Mouse (Mus musculus): ENCODE data around the gene Cyp4f39. TPM values are rescaled to one million over a fixed set of nuclear protein-coding genes. Genes with fewer than 3 reads are reported as not detected.

Cyp4f39 gene
- total and polyA plus RNA-seq, 3 experiments: 0.64 to 0.70 (median 0.64) TPM

- in situ Hi-C loops (cut with MboI; ENCODE audit: low pct_ligation_motif_present, low pct_unique_long_range_greater_than_20kb, low sequenced_read_pairs): loop anchor here (10.0 to 25.0 kb wide), 2 partner anchors 147 to 335 kb away; no protein-coding TSS in a partner anchor
- no peak overlapping the region for H3K27ac ChIP-seq (ENCODE audit: insufficient read depth, low read depth)
- peaks cover 10% of the 10 kb centered on the region for H3K79me2 ChIP-seq (replicated peaks; ENCODE audit: control insufficient read depth, extremely low read depth, insufficient read depth, poor library complexity, severe bottlenecking)
- peak overlapping the region; percentile 76 for H3K9ac ChIP-seq (ENCODE audit: insufficient read depth, low read depth)
- H3K4me3 ChIP-seq (replicated peaks in 1 of 3; ENCODE audit: low read depth in 2 of 3, low read length in 2 of 3, poor library complexity in 1 of 3): peak overlapping the region; percentile 56 to 66 (median 62)
- H3K27me3 ChIP-seq (replicated peaks): no peaks in the 10 kb centered on the region
- dilution Hi-C loops (cut with MboI; ENCODE audit: extremely low pct_ligation_motif_present, extremely low pct_unique_long_range_greater_than_20kb, low sequenced_read_pairs): no loop called here
- TF ChIP-seq CTCF (conservative IDR thresholded peaks at IDR 0.05 in 1 of 2, IDR thresholded peaks at IDR 0.05 in 1 of 2; ENCODE audit: low read depth in 2 of 2, low read length in 2 of 2) (peak in 1 of 2 experiments; percentile 36; a peak in 2 of 4 replicates), CHD1 (IDR thresholded peaks at IDR 0.05; ENCODE audit: low read depth, low read length) (no peak)
- DNase-seq (ENCODE audit: extremely low read depth): no peak
- no peaks in the 10 kb centered on the region for H3K9me3 ChIP-seq (replicated peaks; ENCODE audit: low read length)
- peaks cover 13 to 43% of the 10 kb centered on the region in 2 experiments; a peak in 3 of 4 replicates for H3K4me1 ChIP-seq (ENCODE audit: control insufficient read depth in 1 of 2, insufficient read depth in 2 of 2)
- peak overlapping the region; percentile 80 for H3K4me2 ChIP-seq (ENCODE audit: insufficient read depth, low read depth, poor library complexity, severe bottlenecking)
- H3K36me3 ChIP-seq (replicated peaks in 1 of 2; ENCODE audit: control insufficient read depth in 1 of 2, insufficient read depth in 1 of 2, low read length in 1 of 2): peaks cover 0 to 26% of the 10 kb centered on the region in 2 experiments
Observed at GRCm38 (mm10) chr17:32527748-32528147, 75.2 kb downstream of the Cyp4f39 start.

GRCm38 (mm10) chr17:32528408-32529337 lies 76.2 kb downstream of the Cyp4f39 start:
- in situ Hi-C loops (cut with MboI; ENCODE audit: low pct_ligation_motif_present, low pct_unique_long_range_greater_than_20kb, low sequenced_read_pairs) (loop anchor here (10.0 to 25.0 kb wide), 2 partner anchors 146 to 334 kb away; no protein-coding TSS in a partner anchor), dilution Hi-C loops (cut with MboI; ENCODE audit: extremely low pct_ligation_motif_present, extremely low pct_unique_long_range_greater_than_20kb, low sequenced_read_pairs) (no loop called here)
- peak; percentile 96 for DNase-seq (ENCODE audit: extremely low read depth)
- peak overlapping the region; percentile 80 for H3K4me2 ChIP-seq (ENCODE audit: insufficient read depth, low read depth, poor library complexity, severe bottlenecking)
- H3K9me3 ChIP-seq (replicated peaks; ENCODE audit: low read length): no peaks in the 10 kb centered on the region
- peaks cover 15 to 49% of the 10 kb centered on the region in 2 experiments for H3K4me1 ChIP-seq (ENCODE audit: control insufficient read depth in 1 of 2, insufficient read depth in 2 of 2)
- H3K9ac ChIP-seq (ENCODE audit: insufficient read depth, low read depth): peak overlapping the region; percentile 76
- peak overlapping the region; percentile 56 to 66 (median 62) for H3K4me3 ChIP-seq (replicated peaks in 1 of 3; ENCODE audit: low read depth in 2 of 3, low read length in 2 of 3, poor library complexity in 1 of 3)
- peak overlapping the region; percentile 7; the same call in 1 of the 2 replicates for H3K27ac ChIP-seq (ENCODE audit: insufficient read depth, low read depth)
- H3K27me3 ChIP-seq (replicated peaks): no peaks in the 10 kb centered on the region
- H3K36me3 ChIP-seq (replicated peaks in 1 of 2; ENCODE audit: control insufficient read depth in 1 of 2, insufficient read depth in 1 of 2, low read length in 1 of 2): peaks cover 0 to 26% of the 10 kb centered on the region in 2 experiments
- H3K79me2 ChIP-seq (replicated peaks; ENCODE audit: control insufficient read depth, extremely low read depth, insufficient read depth, poor library complexity, severe bottlenecking): peaks cover under 1% of the 10 kb centered on the region; the same call in 1 of the 2 replicates
- TF ChIP-seq POLR2AphosphoS2 (IDR thresholded peaks at IDR 0.05; ENCODE audit: low read depth, low read length): no peak
- no peak for TF ChIP-seq CHD2 (IDR thresholded peaks at IDR 0.05; ENCODE audit: low read length)
- TF ChIP-seq RCOR1 (conservative IDR thresholded peaks at IDR 0.05; ENCODE audit: low read depth, low read length): no peak
- peak; percentile 43; the same call in 1 of the 2 replicates for TF ChIP-seq IRF4 (IDR thresholded peaks at IDR 0.05; ENCODE audit: low read depth, low read length)
- no peak for TF ChIP-seq MXI1 (IDR thresholded peaks at IDR 0.05; ENCODE audit: low read depth, low read length)
- TF ChIP-seq NELFE (IDR thresholded peaks at IDR 0.05; ENCODE audit: low read depth, low read length): peak; percentile 71
- no peak; the same call in 1 of the 2 replicates for TF ChIP-seq E2F4 (IDR thresholded peaks at IDR 0.05; ENCODE audit: insufficient replicate concordance, low read depth, low read length)
- TF ChIP-seq CTCF (conservative IDR thresholded peaks at IDR 0.05 in 1 of 2, IDR thresholded peaks at IDR 0.05 in 1 of 2; ENCODE audit: low read depth in 2 of 2, low read length in 2 of 2): peak; percentile 57 to 95
- TF ChIP-seq RAD21 (IDR thresholded peaks at IDR 0.05; ENCODE audit: low read depth, low read length): peak; percentile 97
- TF ChIP-seq MAFK (IDR thresholded peaks at IDR 0.05; ENCODE audit: insufficient replicate concordance, low read length): no peak
- no peak for TF ChIP-seq MYC (IDR thresholded peaks at IDR 0.05; ENCODE audit: low read depth, low read length)
- no peak; the same call in 1 of the 2 replicates for TF ChIP-seq USF1 (IDR thresholded peaks at IDR 0.05; ENCODE audit: low read depth, low read length)
- no peak for TF ChIP-seq GABPA (IDR thresholded peaks at IDR 0.05; ENCODE audit: insufficient replicate concordance, low read depth, low read length)
- no peak for TF ChIP-seq JUN (IDR thresholded peaks at IDR 0.05; ENCODE audit: insufficient read depth, low read depth, low read length)
- TF ChIP-seq PAX5 (IDR thresholded peaks at IDR 0.05; ENCODE audit: low read length): no peak
- no peak for TF ChIP-seq USF2 (conservative IDR thresholded peaks at IDR 0.05; ENCODE audit: low read depth, low read length)
- 0 out of 2 replicates have a peak, but pooled peaks have one; percentile 47 for TF ChIP-seq MAZ (IDR thresholded peaks at IDR 0.05; ENCODE audit: low read depth, low read length)
- TF ChIP-seq SIN3A (IDR thresholded peaks at IDR 0.05; ENCODE audit: low read length): peak; percentile 39; the same call in 1 of the 2 replicates
- TF ChIP-seq POLR2A (IDR thresholded peaks at IDR 0.05; ENCODE audit: low read depth, low read length): peak; percentile 87
- TF ChIP-seq MAX (IDR thresholded peaks at IDR 0.05; ENCODE audit: low read length): no peak
- 0 out of 2 replicates have a peak, but pooled peaks have one; percentile 45 for TF ChIP-seq TBP (conservative IDR thresholded peaks at IDR 0.05; ENCODE audit: low read depth, low read length)
- TF ChIP-seq ZNF384 (IDR thresholded peaks at IDR 0.05; ENCODE audit: low read depth, low read length): peak; percentile 82
- TF ChIP-seq CHD1 (IDR thresholded peaks at IDR 0.05; ENCODE audit: low read depth, low read length): no peak
- peak; percentile 25 for TF ChIP-seq HCFC1 (IDR thresholded peaks at IDR 0.05; ENCODE audit: low read depth, low read length)
- TF ChIP-seq ZKSCAN1 (IDR thresholded peaks at IDR 0.05; ENCODE audit: borderline replicate concordance, low read depth, low read length): no peak
- no peak for TF ChIP-seq KAT2A (IDR thresholded peaks at IDR 0.05; ENCODE audit: insufficient replicate concordance, low read length)
- no peak for TF ChIP-seq BHLHE40 (IDR thresholded peaks at IDR 0.05; ENCODE audit: low read depth, low read length)
- peak; percentile 15; the same call in 1 of the 2 replicates for TF ChIP-seq ZC3H11A (IDR thresholded peaks at IDR 0.05; ENCODE audit: low read depth, low read length)
- TF ChIP-seq MEF2A (IDR thresholded peaks at IDR 0.05; ENCODE audit: borderline replicate concordance, low read depth, low read length): peak; percentile 59; the same call in 1 of the 2 replicates
